Mouse (Mus musculus) MEL (cell line): Measurements from ENCODE around the gene Tnfrsf19.

Experiments used
- CHD1 ChIP-seq: IDR thresholded peaks from 2 replicates; pipeline ENCODE4 v1.6.1; 2012; ENCODE audit warnings: low read depth, mild to moderate bottlenecking, inconsistent platforms, low read length, improper control_type of control experiment
- CTCF ChIP-seq, 3 experiments: IDR thresholded peaks in 2 of 3; conservative IDR thresholded peaks in 1 of 3; 2 replicates each; pipeline ENCODE4 v1.5.1; 2011 to 2012; ENCODE audit warnings: low read length in 3 of 3, low read depth in 2 of 3, mild to moderate bottlenecking in 2 of 3, improper control_type of control experiment in 1 of 3, inconsistent platforms in 1 of 3, mixed read lengths in 1 of 3, moderate library complexity in 1 of 3; ENCODE audit not compliant: control insufficient read depth in 1 of 3, insufficient read depth in 1 of 3, poor library complexity in 1 of 3, severe bottlenecking in 1 of 3
- E2F4 ChIP-seq: IDR thresholded peaks from 2 replicates; pipeline ENCODE4 v1.6.1; 2011; ENCODE audit warnings: low read depth, low read length, improper control_type of control experiment, borderline replicate concordance
- EP300 ChIP-seq, 2 experiments: IDR thresholded peaks; 2 replicates each; pipeline ENCODE4 v1.6.1; 2011; ENCODE audit warnings: improper control_type of control experiment in 2 of 2, low read length in 2 of 2, low read depth in 1 of 2, mild to moderate bottlenecking in 1 of 2
- MXI1 ChIP-seq: IDR thresholded peaks from 2 replicates; pipeline ENCODE4 v1.6.1; 2011; ENCODE audit warnings: mild to moderate bottlenecking, low read depth, low read length, improper control_type of control experiment
- MYB ChIP-seq: IDR thresholded peaks from 2 replicates; pipeline ENCODE4 v1.6.1; 2011; ENCODE audit warnings: mild to moderate bottlenecking, low read depth, low read length, improper control_type of control experiment
- NRF1 ChIP-seq: IDR thresholded peaks from 2 replicates; pipeline ENCODE4 v1.6.1; 2014; ENCODE audit warnings: low read depth, mild to moderate bottlenecking, inconsistent platforms, low read length, improper control_type of control experiment, moderate library complexity; ENCODE audit not compliant: poor library complexity, insufficient read depth, severe bottlenecking
- POLR2A ChIP-seq, 2 experiments: IDR thresholded peaks; 2 replicates each; pipeline ENCODE4 v1.6.1; 2011 to 2012; ENCODE audit warnings: low read length in 2 of 2, mild to moderate bottlenecking in 2 of 2, control low read depth in 1 of 2, improper control_type of control experiment in 1 of 2, low read depth in 1 of 2, moderate library complexity in 1 of 2; ENCODE audit not compliant: control insufficient read depth in 1 of 2, insufficient read depth in 1 of 2, poor library complexity in 1 of 2
- POLR2AphosphoS2 ChIP-seq: IDR thresholded peaks from 2 replicates; pipeline ENCODE4 v1.6.1; 2011; ENCODE audit warnings: low read length, improper control_type of control experiment
- RCOR1 ChIP-seq: IDR thresholded peaks from 2 replicates; pipeline ENCODE4 v1.6.1; 2012; ENCODE audit warnings: low read depth, mild to moderate bottlenecking, inconsistent platforms, low read length, improper control_type of control experiment
- SMC3 ChIP-seq: IDR thresholded peaks from 2 replicates; pipeline ENCODE4 v1.6.1; 2011; ENCODE audit warnings: low read depth, low read length, improper control_type of control experiment

DNA sequence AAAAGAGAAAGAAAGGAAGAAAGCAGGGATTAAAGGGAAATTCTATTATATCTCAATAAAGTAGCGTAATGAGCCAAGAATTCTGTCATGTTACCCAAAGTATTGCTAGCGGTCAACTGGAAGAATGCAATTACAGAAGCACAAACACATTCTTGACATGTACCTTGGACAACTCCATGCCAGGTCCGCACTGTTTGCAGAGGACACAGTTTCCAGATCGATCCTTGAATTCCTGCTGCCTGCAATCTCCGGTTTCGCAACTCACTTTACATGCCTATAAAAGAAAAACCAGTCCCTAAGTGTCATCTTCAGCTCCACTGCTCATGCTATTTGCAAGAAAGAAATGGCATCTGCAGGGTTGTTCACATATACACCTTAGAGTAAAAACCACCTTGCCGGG lies 22.3 kb downstream of the Tnfrsf19 start:
- no peak for TF ChIP-seq POLR2AphosphoS2
- TF ChIP-seq POLR2A (IDR thresholded peaks at IDR 0.05; ENCODE audit: control insufficient read depth in 1 of 2, insufficient read depth in 1 of 2, low read depth in 1 of 2, low read length in 2 of 2, poor library complexity in 1 of 2): no peak
- no peak for TF ChIP-seq E2F4
- TF ChIP-seq MYB: no peak
- no peak for TF ChIP-seq SMC3
- TF ChIP-seq CHD1: no peak
- TF ChIP-seq CTCF (IDR thresholded peaks at IDR 0.05 in 2 of 3, conservative IDR thresholded peaks at IDR 0.05 in 1 of 3; ENCODE audit: control insufficient read depth in 1 of 3, insufficient read depth in 1 of 3, low read depth in 2 of 3, low read length in 3 of 3, poor library complexity in 1 of 3, severe bottlenecking in 1 of 3): no peak
- TF ChIP-seq EP300 (IDR thresholded peaks at IDR 0.05; ENCODE audit: low read depth in 1 of 2, low read length in 2 of 2): no peak
- TF ChIP-seq NRF1: no peak
- no peak for TF ChIP-seq MXI1
- no peak for TF ChIP-seq RCOR1
